ENCODE assay signal across 28 mouse cellular contexts in genomic region chr17:81735583-81735982, GRCm38 (mm10). TPM values are rescaled to one million over a fixed set of nuclear protein-coding genes. Genes with fewer than 3 reads are reported as not detected.
DNase-seq lines count a peak whose midpoint lies in the region; ATAC-seq and TF ChIP-seq lines count a peak whose summit lies in the region.
"Had no signal": no experiment of that assay in that cellular context is flagged by ENCODE, and none has a peak within 500 bp of the region (broad histone marks: within the 10 kb centered on the region; RNA-seq: fewer than 3 reads in every experiment).

No protein-coding gene starts in this region.

- no peak overlapping the region for H3K9ac ChIP-seq in forebrain, postnatal 0 days
- H3K9ac ChIP-seq in forebrain, embryonic 12.5 days: no peak overlapping the region
- peak overlapping the region; percentile 93 for H3K9ac ChIP-seq in heart, embryonic 13.5 days
- H3K9ac ChIP-seq in liver, adult 2 months (ENCODE audit: low read depth, low read length): no peak overlapping the region
- H3K9ac ChIP-seq in liver, embryonic 11.5 days (ENCODE audit: low read depth, low read length): no peak overlapping the region
- H3K9ac ChIP-seq: embryonic facial prominence, embryonic 13.5 days; limb, embryonic 13.5 days; liver, embryonic 14.5 days; lung, embryonic 14.5 days; stomach, embryonic 15.5 days had no signal

- ATAC-seq in forebrain, postnatal 0 days: no peak
- ATAC-seq in forebrain, embryonic 12.5 days (ENCODE audit: low FRiP score): no peak
- ATAC-seq in heart, embryonic 13.5 days (ENCODE audit: extremely low read depth, insufficient number of reproducible peaks, low FRiP score, low TSS enrichment): no peak
- no peak for ATAC-seq in liver, embryonic 11.5 days (replicated peaks; ENCODE audit: low FRiP score)
- ATAC-seq: activated CD4-positive, CD25-positive, alpha-beta regulatory T cell, adult 4 months; forebrain, embryonic 16.5 days; hindbrain, embryonic 16.5 days; midbrain, embryonic 16.5 days had no signal

- H3K4me3 ChIP-seq in forebrain, postnatal 0 days (ENCODE audit: low read depth, low read length): no peak overlapping the region
- no peak overlapping the region for H3K4me3 ChIP-seq in forebrain, embryonic 12.5 days (replicated peaks)
- H3K4me3 ChIP-seq in heart, embryonic 13.5 days: peak overlapping the region; percentile 62
- no peak overlapping the region for H3K4me3 ChIP-seq in liver, adult 2 months (ENCODE audit: insufficient read depth, low read depth, low read length)
- no peak overlapping the region for H3K4me3 ChIP-seq in liver, embryonic 11.5 days (ENCODE audit: low read depth, low read length)
- H3K4me3 ChIP-seq: embryonic facial prominence, embryonic 13.5 days; forebrain, embryonic 10.5 days; layer of hippocampus, adult 2 months; left cerebral cortex, adult 2 months; limb, embryonic 13.5 days; stomach, embryonic 15.5 days had no signal

- no peak for TF ChIP-seq CTCF in forebrain, postnatal 0 days (IDR thresholded peaks at IDR 0.05; ENCODE audit: low read depth)
- TF ChIP-seq CTCF in liver, adult 2 months (IDR thresholded peaks at IDR 0.05; ENCODE audit: low read depth, low read length): no peak

- H3K4me2 ChIP-seq in forebrain, postnatal 0 days (ENCODE audit: low read depth): peak overlapping the region; percentile 28
- no peak overlapping the region for H3K4me2 ChIP-seq in forebrain, embryonic 12.5 days
- H3K4me2 ChIP-seq in heart, embryonic 13.5 days: peak overlapping the region; percentile 66
- H3K4me2 ChIP-seq in liver, embryonic 11.5 days: no peak overlapping the region
- H3K4me2 ChIP-seq: embryonic facial prominence, embryonic 13.5 days; limb, embryonic 13.5 days; lung, embryonic 14.5 days; stomach, embryonic 15.5 days had no signal

- no peaks in the 10 kb centered on the region for H3K9me3 ChIP-seq in forebrain, postnatal 0 days (ENCODE audit: low read length)
- no peaks in the 10 kb centered on the region for H3K9me3 ChIP-seq in forebrain, embryonic 12.5 days
- no peaks in the 10 kb centered on the region for H3K9me3 ChIP-seq in heart, embryonic 13.5 days
- H3K9me3 ChIP-seq in liver, embryonic 11.5 days (ENCODE audit: control insufficient read depth, low read length): no peaks in the 10 kb centered on the region
- H3K9me3 ChIP-seq: embryonic facial prominence, embryonic 13.5 days; forebrain, embryonic 10.5 days; limb, embryonic 13.5 days; stomach, embryonic 15.5 days had no signal

- intact Hi-C loops in heart, postnatal 14 days (cut with DNase I): no loop called here

- no peak overlapping the region for H3K27ac ChIP-seq in forebrain, postnatal 0 days (ENCODE audit: low read depth, low read length)
- H3K27ac ChIP-seq in forebrain, embryonic 12.5 days: no peak overlapping the region
- peak overlapping the region; percentile 99 for H3K27ac ChIP-seq in heart, embryonic 13.5 days (replicated peaks)
- no peak overlapping the region for H3K27ac ChIP-seq in liver, adult 2 months (replicated peaks; ENCODE audit: insufficient read depth, low read depth, low read length)
- no peak overlapping the region for H3K27ac ChIP-seq in liver, embryonic 11.5 days (ENCODE audit: low read depth, low read length)
- H3K27ac ChIP-seq: embryonic facial prominence, embryonic 13.5 days; forebrain, embryonic 10.5 days; kidney, postnatal 0 days; left cerebral cortex, adult 2 months; limb, embryonic 13.5 days; liver, embryonic 14.5 days; stomach, embryonic 15.5 days had no signal

- no peaks in the 10 kb centered on the region for H3K79me2 ChIP-seq in liver, adult 2 months (ENCODE audit: control insufficient read depth, insufficient read depth, low read length)

- DNase-seq in forebrain, postnatal 0 days: no peak
- DNase-seq in heart, postnatal 14 days: no peak
- DNase-seq in kidney, adult 11 months: peak; percentile 8
- no peak for DNase-seq in kidney, postnatal 10 days
- peak; percentile 3 for DNase-seq in liver, adult 2 months (ENCODE audit: extremely low read depth, low read depth, low spot score)
- DNase-seq in liver, embryonic 11.5 days (ENCODE audit: low spot score): no peak
- DNase-seq: adrenal gland, adult 2 months; adrenal gland, postnatal 36 days; cerebellum, adult 18-20 months; cerebellum, postnatal 10 days; lung, embryonic 14.5 days; lung, postnatal 14 days; right cerebral cortex, postnatal 25 days had no signal

- H3K36me3 ChIP-seq in forebrain, postnatal 0 days (ENCODE audit: insufficient read depth): no peaks in the 10 kb centered on the region
- H3K36me3 ChIP-seq in forebrain, embryonic 12.5 days (replicated peaks): no peaks in the 10 kb centered on the region
- peaks cover 11% of the 10 kb centered on the region for H3K36me3 ChIP-seq in heart, embryonic 13.5 days
- H3K36me3 ChIP-seq in liver, adult 2 months (ENCODE audit: control insufficient read depth, insufficient read depth, low read length): no peaks in the 10 kb centered on the region
- H3K36me3 ChIP-seq in liver, embryonic 11.5 days (ENCODE audit: control insufficient read depth, insufficient read depth, low read length): no peaks in the 10 kb centered on the region
- H3K36me3 ChIP-seq: embryonic facial prominence, embryonic 13.5 days; forebrain, embryonic 10.5 days; limb, embryonic 13.5 days; stomach, embryonic 15.5 days had no signal

- 90% methylated on average over 2 of the region's 2 CpGs for WGBS in forebrain, postnatal 0 days
- WGBS in forebrain, embryonic 12.5 days: 87% methylated on average over 2 of the region's 2 CpGs
- WGBS in heart, embryonic 13.5 days: 51% methylated on average over 2 of the region's 2 CpGs
- 42% methylated on average over 2 of the region's 2 CpGs for WGBS in liver, adult 2 months
- WGBS in liver, embryonic 11.5 days: 73% methylated on average over 2 of the region's 2 CpGs

- no peaks in the 10 kb centered on the region for H3K27me3 ChIP-seq in forebrain, postnatal 0 days (ENCODE audit: insufficient read depth, low read length)
- no peaks in the 10 kb centered on the region for H3K27me3 ChIP-seq in forebrain, embryonic 12.5 days
- H3K27me3 ChIP-seq in heart, embryonic 13.5 days (replicated peaks): no peaks in the 10 kb centered on the region
- no peaks in the 10 kb centered on the region for H3K27me3 ChIP-seq in liver, adult 2 months (ENCODE audit: control insufficient read depth, insufficient read depth, low read length)
- no peaks in the 10 kb centered on the region for H3K27me3 ChIP-seq in liver, embryonic 11.5 days (replicated peaks; ENCODE audit: control insufficient read depth, insufficient read depth, low read length)
- H3K27me3 ChIP-seq: CH12.LX; embryonic facial prominence, embryonic 13.5 days; limb, embryonic 13.5 days; stomach, embryonic 15.5 days had no signal

- H3K4me1 ChIP-seq in forebrain, postnatal 0 days (ENCODE audit: insufficient read depth): no peaks in the 10 kb centered on the region
- H3K4me1 ChIP-seq in forebrain, embryonic 12.5 days: no peaks in the 10 kb centered on the region
- peaks cover 21% of the 10 kb centered on the region for H3K4me1 ChIP-seq in heart, embryonic 13.5 days
- H3K4me1 ChIP-seq in liver, adult 2 months (ENCODE audit: control insufficient read depth, insufficient read depth, low read length): no peaks in the 10 kb centered on the region
- no peaks in the 10 kb centered on the region for H3K4me1 ChIP-seq in liver, embryonic 11.5 days (replicated peaks; ENCODE audit: control insufficient read depth, insufficient read depth, low read length)
- H3K4me1 ChIP-seq: embryonic facial prominence, embryonic 13.5 days; forebrain, embryonic 10.5 days; limb, embryonic 13.5 days; stomach, embryonic 15.5 days had no signal

- TF ChIP-seq POLR2A in liver, adult 2 months (IDR thresholded peaks at IDR 0.05; ENCODE audit: extremely low read depth, insufficient read depth, low read length): no peak

RNA-seq across cellular contexts. Expression of gene Slc8a1, which starts 2.6 kb away (rescaled TPM):
- total RNA-seq in forebrain, postnatal 0 days (2014; rRNA removed): 132 and 143 TPM in 2 replicates
- 8.9 and 16.9 TPM in 2 replicates for polyA plus RNA-seq in forebrain, postnatal 0 days (2015; fragmentation: Nextera tagmentation; extraction: Ambion mirVana)
- polyA plus RNA-seq in forebrain, embryonic 12.5 days (2016; fragmentation: Nextera tagmentation; extraction: Ambion mirVana): 4.1 and 5.0 TPM in 2 replicates
- polyA plus RNA-seq in heart, embryonic 13.5 days (2015; fragmentation: Nextera tagmentation; extraction: Ambion mirVana): 67.6 and 73.3 TPM in 2 replicates
- total RNA-seq in heart, postnatal 14 days (2021): 100 to 1,000 TPM; 367 to 433 TPM
- 3.6 and 3.8 TPM in 2 replicates for total RNA-seq in liver, adult 2 months (2014; rRNA removed)
- 0.10 and 0.27 TPM in 2 replicates for polyA plus RNA-seq in liver, adult 2 months (2012; rRNA removed)
- 1.8 and 2.3 TPM in 2 replicates for polyA plus RNA-seq in liver, embryonic 11.5 days (2014; fragmentation: Nextera tagmentation; extraction: Ambion mirVana)
- total RNA-seq: CH12.LX had no signal

Comparison
In these comparisons a context has a peak if more than half of its experiments do, and no peak if none do; other contexts are left out.
1. DNase-seq: peak in kidney, adult 11 months (single experiment) and liver, adult 2 months (single experiment); none in forebrain, postnatal 0 days (single experiment), heart, postnatal 14 days (0 of 2), kidney, postnatal 10 days (single experiment) and liver, embryonic 11.5 days (single experiment).
2. H3K4me2 ChIP-seq: peak in forebrain, postnatal 0 days (single experiment) and heart, embryonic 13.5 days (single experiment); none in forebrain, embryonic 12.5 days (single experiment) and liver, embryonic 11.5 days (single experiment).